Mouse (Mus musculus): ENCODE data around the gene Il12a. TPM values are rescaled to one million over a fixed set of nuclear protein-coding genes. Genes with fewer than 3 reads are reported as not detected.
"Not testable (repeated sequence)": the region's sequence is repeated elsewhere in the genome, so short reads cannot be mapped to it uniquely, and the experiment has no call there.

The Il12a gene
- polyA plus RNA-seq, 1 experiment from 2014 or later: 0.33 TPM

GRCm38 (mm10) chr3:68710436-68710835 is 20.0 kb downstream of the Il12a start:
- Histone ChIP-seq H3K36me3 (no peaks in the 10 kb centered on the region), H3K27ac (no peak overlapping the region), H3K9ac (no peak overlapping the region), H3K9me3 (no peaks in the 10 kb centered on the region), H3K27me3 (replicated peaks) (no peaks in the 10 kb centered on the region), H3K4me3 (no peak overlapping the region), H3K4me1 (no peaks in the 10 kb centered on the region), H3K4me2 (replicated peaks) (no peak overlapping the region)
- 90% methylated on average over 1 of the region's 1 CpGs for WGBS
- no peak for ATAC-seq (ENCODE audit: low FRiP score, low read depth)

- Histone ChIP-seq H3K9ac (no peak overlapping the region), H3K4me3 (no peak overlapping the region), H3K9me3 (no peaks in the 10 kb centered on the region), H3K27me3 (replicated peaks) (no peaks in the 10 kb centered on the region), H3K27ac (no peak overlapping the region), H3K36me3 (no peaks in the 10 kb centered on the region), H3K4me1 (no peaks in the 10 kb centered on the region), H3K4me2 (replicated peaks) (no peak overlapping the region)
- WGBS: 83% methylated on average over 5 of the region's 5 CpGs
- no peak for ATAC-seq (ENCODE audit: low FRiP score, low read depth)
These were observed 21.1 kb downstream of the Il12a start for GRCm38 (mm10) chr3:68711510-68711909.

- H3K9me3 ChIP-seq: no peaks in the 10 kb centered on the region
- H3K4me1 ChIP-seq: no peaks in the 10 kb centered on the region
- ATAC-seq (ENCODE audit: low FRiP score, low read depth): no peak
- H3K27me3 ChIP-seq (replicated peaks): no peaks in the 10 kb centered on the region
- 18% methylated on average over 7 of the region's 7 CpGs for WGBS
- H3K36me3 ChIP-seq: no peaks in the 10 kb centered on the region
- no peak overlapping the region for H3K4me3 ChIP-seq
- 0 out of 2 replicates have a peak overlapping the region, but pooled peaks have one; percentile 27 for H3K4me2 ChIP-seq (replicated peaks)
- no peak overlapping the region for H3K9ac ChIP-seq
- H3K27ac ChIP-seq: no peak overlapping the region
These were observed 23.1 kb downstream of the Il12a start for GRCm38 (mm10) chr3:68713550-68713949.

- WGBS: 42% methylated on average over 5 of the region's 5 CpGs
- H3K9ac ChIP-seq; H3K36me3 ChIP-seq; H3K4me1 ChIP-seq; H3K27me3 ChIP-seq (replicated peaks); H3K4me2 ChIP-seq (replicated peaks); ATAC-seq (ENCODE audit: low FRiP score, low read depth); H3K27ac ChIP-seq; H3K4me3 ChIP-seq; H3K9me3 ChIP-seq: not testable (repeated sequence)
These were observed 26.9 kb downstream of the Il12a start for GRCm38 (mm10) chr3:68717346-68717745.

GRCm38 (mm10) chr3:68719229-68719819 is 28.9 kb downstream of the Il12a start:
- Histone ChIP-seq H3K4me2 (replicated peaks) (no peak overlapping the region), H3K9me3 (no peaks in the 10 kb centered on the region), H3K9ac (no peak overlapping the region), H3K4me1 (no peaks in the 10 kb centered on the region), H3K36me3 (no peaks in the 10 kb centered on the region), H3K27ac (no peak overlapping the region), H3K4me3 (no peak overlapping the region), H3K27me3 (replicated peaks) (no peaks in the 10 kb centered on the region)
- WGBS: 70% methylated on average over 8 of the region's 8 CpGs
- ATAC-seq (ENCODE audit: low FRiP score, low read depth): no peak

GRCm38 (mm10) chr3:68720258-68720657 is 29.8 kb downstream of the Il12a start:
- no peak for ATAC-seq (ENCODE audit: low FRiP score, low read depth)
- Histone ChIP-seq H3K36me3 (no peaks in the 10 kb centered on the region), H3K4me3 (no peak overlapping the region), H3K27ac (no peak overlapping the region), H3K9ac (no peak overlapping the region), H3K4me1 (no peaks in the 10 kb centered on the region), H3K4me2 (replicated peaks) (no peak overlapping the region), H3K9me3 (no peaks in the 10 kb centered on the region), H3K27me3 (replicated peaks) (no peaks in the 10 kb centered on the region)
- WGBS: 40% methylated on average over 13 of the region's 13 CpGs

GRCm38 (mm10) chr3:68741955-68742354 is 51.5 kb downstream of the Il12a start:
- H3K4me1 ChIP-seq: no peaks in the 10 kb centered on the region
- H3K4me3 ChIP-seq: no peak overlapping the region
- H3K9me3 ChIP-seq: no peaks in the 10 kb centered on the region
- no peak overlapping the region for H3K9ac ChIP-seq
- no peak overlapping the region for H3K4me2 ChIP-seq (replicated peaks)
- H3K27me3 ChIP-seq (replicated peaks): no peaks in the 10 kb centered on the region
- no peak overlapping the region for H3K27ac ChIP-seq
- no peak for ATAC-seq (ENCODE audit: low FRiP score, low read depth)
- H3K36me3 ChIP-seq: no peaks in the 10 kb centered on the region
- 85% methylated on average over 7 of the region's 7 CpGs for WGBS

- no peak for ATAC-seq (ENCODE audit: low FRiP score, low read depth)
- H3K27me3 ChIP-seq (replicated peaks): no peaks in the 10 kb centered on the region
- H3K36me3 ChIP-seq: no peaks in the 10 kb centered on the region
- no peak overlapping the region for H3K9ac ChIP-seq
- no peak overlapping the region for H3K4me2 ChIP-seq (replicated peaks)
- no peaks in the 10 kb centered on the region for H3K9me3 ChIP-seq
- H3K4me3 ChIP-seq: no peak overlapping the region
- no peak overlapping the region for H3K27ac ChIP-seq
- 89% methylated on average over 9 of the region's 9 CpGs for WGBS
- no peaks in the 10 kb centered on the region for H3K4me1 ChIP-seq
These were observed 52.5 kb downstream of the Il12a start for GRCm38 (mm10) chr3:68742718-68743471.

GRCm38 (mm10) chr3:68743472-68743732 is 53.0 kb downstream of the Il12a start:
- Histone ChIP-seq H3K9ac (no peak overlapping the region), H3K9me3 (no peaks in the 10 kb centered on the region), H3K27ac (no peak overlapping the region), H3K4me1 (no peaks in the 10 kb centered on the region), H3K36me3 (no peaks in the 10 kb centered on the region), H3K4me3 (no peak overlapping the region), H3K27me3 (replicated peaks) (no peaks in the 10 kb centered on the region), H3K4me2 (replicated peaks) (no peak overlapping the region)
- WGBS: 83% methylated on average over 3 of the region's 3 CpGs
- ATAC-seq (ENCODE audit: low FRiP score, low read depth): no peak

- Histone ChIP-seq H3K9me3 (no peaks in the 10 kb centered on the region), H3K4me3 (no peak overlapping the region), H3K27ac (no peak overlapping the region), H3K4me1 (no peaks in the 10 kb centered on the region), H3K27me3 (replicated peaks) (no peaks in the 10 kb centered on the region), H3K36me3 (no peaks in the 10 kb centered on the region), H3K4me2 (replicated peaks) (no peak overlapping the region), H3K9ac (no peak overlapping the region)
- 85% methylated on average over 1 of the region's 1 CpGs for WGBS
- ATAC-seq (ENCODE audit: low FRiP score, low read depth): no peak
These were observed 53.7 kb downstream of the Il12a start for GRCm38 (mm10) chr3:68744162-68744561.

- no peak for ATAC-seq (ENCODE audit: low FRiP score, low read depth)
- Histone ChIP-seq H3K4me1 (no peaks in the 10 kb centered on the region), H3K27ac (no peak overlapping the region), H3K27me3 (replicated peaks) (no peaks in the 10 kb centered on the region), H3K9ac (no peak overlapping the region), H3K4me2 (replicated peaks) (no peak overlapping the region), H3K9me3 (no peaks in the 10 kb centered on the region), H3K36me3 (no peaks in the 10 kb centered on the region), H3K4me3 (no peak overlapping the region)
- WGBS: 89% methylated on average over 5 of the region's 5 CpGs
These were observed 54.6 kb downstream of the Il12a start for GRCm38 (mm10) chr3:68745033-68745432.

GRCm38 (mm10) chr3:68746282-68746681 is 55.8 kb downstream of the Il12a start:
- H3K4me2 ChIP-seq (replicated peaks); H3K9ac ChIP-seq; H3K27ac ChIP-seq; H3K27me3 ChIP-seq (replicated peaks); ATAC-seq (ENCODE audit: low FRiP score, low read depth); H3K9me3 ChIP-seq; H3K36me3 ChIP-seq; H3K4me3 ChIP-seq; H3K4me1 ChIP-seq: not testable (repeated sequence)
- 87% methylated on average over 4 of the region's 4 CpGs for WGBS
